Mouse (Mus musculus): ENCODE data around the gene Sorl1. TPM values are rescaled to one million over a fixed set of nuclear protein-coding genes. Genes with fewer than 3 reads are reported as not detected.

Gene Sorl1
- polyA plus RNA-seq, 1 experiment from 2014 or later = 6.0 TPM

DNA sequence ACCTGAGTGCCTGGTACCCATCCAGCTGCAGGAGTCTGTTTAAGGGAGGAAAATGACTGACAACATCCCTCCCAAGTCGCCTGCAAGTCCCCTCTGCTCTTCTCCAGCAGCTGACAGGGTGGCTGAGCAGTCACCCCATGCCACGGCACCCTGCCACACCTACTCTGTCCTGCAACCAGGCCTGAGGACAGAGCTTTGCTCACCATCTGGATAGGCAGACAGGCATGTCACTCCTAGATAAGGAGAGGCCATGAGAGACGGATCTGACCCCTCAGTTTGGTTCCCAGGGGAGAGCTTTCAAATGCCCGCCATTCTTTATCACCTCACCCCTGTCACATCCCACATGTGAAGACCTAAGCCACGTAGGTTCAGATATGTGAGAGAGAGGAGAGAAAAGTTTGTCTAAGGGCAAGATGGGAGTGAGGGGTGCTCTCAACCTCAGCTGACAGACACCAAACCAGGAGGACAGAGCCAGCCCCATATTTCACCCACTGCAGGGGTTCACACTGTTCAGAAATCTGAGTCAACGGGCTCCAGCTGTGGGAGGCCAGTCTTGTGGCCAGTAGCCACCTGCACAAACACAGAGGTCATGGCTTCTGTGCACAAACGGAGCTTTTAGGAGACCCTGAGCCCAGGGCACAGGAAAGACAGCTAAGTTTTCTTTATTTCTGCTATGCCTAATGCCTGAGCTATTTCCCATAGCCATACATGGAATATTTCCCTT, 104.6 kb downstream of the Sorl1 start:
- Histone ChIP-seq H3K4me3 (ENCODE audit: low read length) (no peak overlapping the region), H3K36me3 (ENCODE audit: control insufficient read depth, insufficient read depth, low read length) (no peaks in the 10 kb centered on the region), H3K9ac (ENCODE audit: low read depth, low read length) (no peak overlapping the region), H3K27me3 (replicated peaks; ENCODE audit: control insufficient read depth, insufficient read depth, low read length) (no peaks in the 10 kb centered on the region), H3K9me3 (ENCODE audit: control insufficient read depth, low read length) (no peaks in the 10 kb centered on the region), H3K4me2 (ENCODE audit: low read depth, low read length) (no peak overlapping the region), H3K4me1 (ENCODE audit: control insufficient read depth, insufficient read depth, low read length) (no peaks in the 10 kb centered on the region), H3K27ac (ENCODE audit: low read length) (no peak overlapping the region)
- no peak for ATAC-seq
- WGBS = 58% methylated on average over 7 of the region's 7 CpGs

DNA sequence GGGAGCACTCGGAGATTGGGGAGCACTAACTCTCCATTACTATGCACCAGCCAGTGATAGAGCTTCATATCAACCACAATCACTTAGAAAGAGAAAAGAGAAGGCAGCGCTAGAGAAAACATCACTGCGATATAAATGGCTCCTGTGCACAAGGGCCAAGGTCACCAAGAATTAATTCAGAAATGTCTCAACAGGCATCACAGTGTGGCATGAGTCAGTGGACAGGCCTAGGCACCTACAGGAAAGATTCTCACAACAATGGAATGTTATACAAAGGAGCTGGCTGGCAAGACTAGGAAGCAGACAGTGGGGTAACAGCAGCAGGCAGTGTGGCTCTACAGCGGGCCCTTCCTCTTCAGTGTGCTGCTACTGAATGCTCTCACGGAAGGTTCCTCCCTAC, 115.6 kb downstream of the Sorl1 start:
- ATAC-seq = no peak
- Histone ChIP-seq H3K27ac (ENCODE audit: low read length) (no peak overlapping the region), H3K4me1 (ENCODE audit: control insufficient read depth, insufficient read depth, low read length) (no peaks in the 10 kb centered on the region), H3K9me3 (ENCODE audit: control insufficient read depth, low read length) (no peaks in the 10 kb centered on the region), H3K27me3 (replicated peaks; ENCODE audit: control insufficient read depth, insufficient read depth, low read length) (no peaks in the 10 kb centered on the region), H3K4me3 (ENCODE audit: low read length) (no peak overlapping the region), H3K36me3 (ENCODE audit: control insufficient read depth, insufficient read depth, low read length) (no peaks in the 10 kb centered on the region), H3K4me2 (ENCODE audit: low read depth, low read length) (no peak overlapping the region), H3K9ac (ENCODE audit: low read depth, low read length) (no peak overlapping the region)
- 93% methylated on average over 5 of the region's 5 CpGs for WGBS

DNA sequence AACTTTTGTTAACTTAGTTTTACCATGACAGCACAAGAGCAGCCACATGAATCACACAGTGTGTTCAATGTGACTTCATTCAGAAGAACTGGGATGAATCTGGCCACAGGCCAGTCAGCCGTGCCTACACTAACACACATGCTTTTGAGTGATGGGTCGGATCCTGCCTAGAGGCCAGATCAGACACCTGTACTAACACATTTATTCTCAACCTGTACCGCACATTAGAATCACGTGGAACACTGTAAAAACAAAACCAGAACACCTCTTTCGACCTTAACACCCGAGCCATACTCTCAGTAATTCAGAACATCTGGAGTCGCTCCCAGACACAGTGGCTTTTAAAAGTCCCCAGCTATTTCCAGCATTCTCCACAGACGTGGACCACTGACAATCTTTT, 119.0 kb downstream of the Sorl1 start:
- Histone ChIP-seq H3K36me3 (ENCODE audit: control insufficient read depth, insufficient read depth, low read length) (no peaks in the 10 kb centered on the region), H3K27me3 (replicated peaks; ENCODE audit: control insufficient read depth, insufficient read depth, low read length) (no peaks in the 10 kb centered on the region), H3K9me3 (ENCODE audit: control insufficient read depth, low read length) (no peaks in the 10 kb centered on the region), H3K4me3 (ENCODE audit: low read length) (no peak overlapping the region), H3K4me2 (ENCODE audit: low read depth, low read length) (no peak overlapping the region), H3K27ac (ENCODE audit: low read length) (no peak overlapping the region), H3K4me1 (ENCODE audit: control insufficient read depth, insufficient read depth, low read length) (no peaks in the 10 kb centered on the region), H3K9ac (ENCODE audit: low read depth, low read length) (no peak overlapping the region)
- WGBS = 64% methylated on average over 8 of the region's 8 CpGs
- no peak for ATAC-seq

DNA sequence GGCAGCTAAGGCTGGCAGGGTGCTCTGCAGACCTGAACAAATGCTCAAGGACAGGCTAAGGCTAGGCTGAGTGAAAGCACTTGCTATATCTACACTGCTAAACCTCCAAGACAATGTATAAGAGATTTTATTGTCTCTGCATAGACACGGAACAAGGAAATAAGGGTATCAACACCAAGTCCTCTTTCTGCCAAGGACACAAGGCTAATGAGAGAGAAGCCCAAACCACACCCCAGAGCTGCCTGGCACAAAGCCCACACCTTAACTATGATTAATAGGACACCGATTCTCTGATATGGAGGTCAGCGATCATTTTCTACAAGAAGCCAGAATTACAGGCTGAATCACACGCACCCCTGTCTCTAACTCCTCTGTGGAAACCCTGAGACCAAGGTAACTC, 120.0 kb downstream of the Sorl1 start:
- Histone ChIP-seq H3K9ac (ENCODE audit: low read depth, low read length) (no peak overlapping the region), H3K36me3 (ENCODE audit: control insufficient read depth, insufficient read depth, low read length) (no peaks in the 10 kb centered on the region), H3K9me3 (ENCODE audit: control insufficient read depth, low read length) (no peaks in the 10 kb centered on the region), H3K4me1 (ENCODE audit: control insufficient read depth, insufficient read depth, low read length) (no peaks in the 10 kb centered on the region), H3K4me2 (ENCODE audit: low read depth, low read length) (no peak overlapping the region), H3K27me3 (replicated peaks; ENCODE audit: control insufficient read depth, insufficient read depth, low read length) (no peaks in the 10 kb centered on the region), H3K27ac (ENCODE audit: low read length) (peak overlapping the region; percentile 27; the same call in 1 of the 2 replicates), H3K4me3 (ENCODE audit: low read length) (no peak overlapping the region)
- ATAC-seq = peak; percentile 78
- 69% methylated on average over 4 of the region's 4 CpGs for WGBS

DNA sequence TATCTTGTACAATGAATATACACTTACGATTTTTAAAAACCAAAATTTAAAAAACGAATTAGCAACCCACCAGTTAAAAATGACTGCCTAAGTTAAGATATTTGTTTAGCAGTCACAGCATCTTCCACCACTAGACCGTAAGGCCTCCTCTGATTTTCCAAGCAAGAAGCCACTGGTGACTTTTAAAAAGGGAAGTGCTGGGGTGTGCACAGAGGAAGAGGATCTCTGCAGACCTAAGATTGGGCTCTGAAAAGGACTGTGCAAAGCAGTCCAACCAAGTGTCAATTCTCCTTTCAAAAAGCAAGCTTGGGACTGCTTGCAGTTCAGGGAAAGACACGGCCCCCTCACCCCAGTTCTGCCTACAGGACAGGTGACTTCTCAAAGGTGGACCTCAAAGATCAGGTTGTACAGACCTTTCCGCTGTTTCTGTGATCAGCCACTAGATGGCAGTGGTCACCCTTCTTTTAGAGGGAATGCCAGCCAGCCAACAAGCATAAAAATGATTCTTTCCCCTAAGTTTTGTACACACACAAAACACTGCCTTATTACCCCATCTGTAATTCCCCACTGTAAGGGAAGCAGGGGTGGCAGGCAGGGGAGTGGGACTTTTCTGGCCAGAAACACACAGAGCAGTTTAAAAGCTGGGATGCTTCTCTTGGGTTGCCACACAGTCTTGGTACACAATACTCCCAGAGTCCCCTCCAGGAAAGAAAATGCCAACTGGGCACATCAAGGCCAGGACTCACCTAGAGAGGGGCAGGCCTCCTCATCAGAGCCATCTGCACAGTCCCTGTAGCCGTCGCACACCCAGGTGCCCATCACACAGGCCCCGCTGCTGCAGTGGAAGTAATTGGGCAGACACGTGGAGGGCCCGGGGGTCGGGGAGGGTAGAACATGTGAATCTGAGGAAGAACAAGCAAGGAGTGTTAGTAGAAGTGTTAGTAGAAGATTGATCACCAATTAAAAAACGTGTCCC, 124.3 kb downstream of the Sorl1 start:
- H3K9ac ChIP-seq (ENCODE audit: low read depth, low read length) = no peak overlapping the region
- no peak overlapping the region for H3K4me2 ChIP-seq (ENCODE audit: low read depth, low read length)
- WGBS = 71% methylated on average over 12 of the region's 12 CpGs
- H3K27me3 ChIP-seq (replicated peaks; ENCODE audit: control insufficient read depth, insufficient read depth, low read length) = no peaks in the 10 kb centered on the region
- no peaks in the 10 kb centered on the region for H3K4me1 ChIP-seq (ENCODE audit: control insufficient read depth, insufficient read depth, low read length)
- no peaks in the 10 kb centered on the region for H3K9me3 ChIP-seq (ENCODE audit: control insufficient read depth, low read length)
- ATAC-seq = no peak; the same call in 1 of the 2 replicates
- H3K4me3 ChIP-seq (ENCODE audit: low read length) = no peak overlapping the region
- no peak overlapping the region for H3K27ac ChIP-seq (ENCODE audit: low read length)
- no peaks in the 10 kb centered on the region for H3K36me3 ChIP-seq (ENCODE audit: control insufficient read depth, insufficient read depth, low read length)

DNA sequence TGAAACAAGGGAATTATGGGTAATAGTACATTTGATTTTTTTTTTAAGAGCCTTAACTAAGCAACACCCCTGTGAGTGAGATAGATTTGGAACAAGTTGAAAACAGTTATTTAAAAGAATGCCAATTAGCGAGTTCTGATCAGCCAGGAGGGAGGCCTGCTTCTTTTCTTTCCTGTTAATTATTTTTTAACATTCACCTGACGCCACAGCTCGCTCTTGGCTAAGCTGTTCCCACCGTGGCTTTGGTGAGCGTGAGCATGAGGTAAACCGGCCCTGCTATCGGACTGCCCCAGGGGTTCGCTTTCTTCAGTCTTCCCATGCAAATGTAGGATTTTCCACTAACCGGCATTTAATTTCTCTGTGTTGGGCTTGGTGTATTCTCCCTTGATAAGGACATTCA, 128.8 kb downstream of the Sorl1 start:
- H3K27me3 ChIP-seq (replicated peaks; ENCODE audit: control insufficient read depth, insufficient read depth, low read length) = no peaks in the 10 kb centered on the region
- H3K4me3 ChIP-seq (ENCODE audit: low read length) = no peak overlapping the region
- 88% methylated on average over 9 of the region's 9 CpGs for WGBS
- H3K4me2 ChIP-seq (ENCODE audit: low read depth, low read length) = no peak overlapping the region
- H3K9me3 ChIP-seq (ENCODE audit: control insufficient read depth, low read length) = no peaks in the 10 kb centered on the region
- no peaks in the 10 kb centered on the region for H3K36me3 ChIP-seq (ENCODE audit: control insufficient read depth, insufficient read depth, low read length)
- no peaks in the 10 kb centered on the region for H3K4me1 ChIP-seq (ENCODE audit: control insufficient read depth, insufficient read depth, low read length)
- no peak for ATAC-seq
- no peak overlapping the region for H3K27ac ChIP-seq (ENCODE audit: low read length)
- H3K9ac ChIP-seq (ENCODE audit: low read depth, low read length) = no peak overlapping the region

DNA sequence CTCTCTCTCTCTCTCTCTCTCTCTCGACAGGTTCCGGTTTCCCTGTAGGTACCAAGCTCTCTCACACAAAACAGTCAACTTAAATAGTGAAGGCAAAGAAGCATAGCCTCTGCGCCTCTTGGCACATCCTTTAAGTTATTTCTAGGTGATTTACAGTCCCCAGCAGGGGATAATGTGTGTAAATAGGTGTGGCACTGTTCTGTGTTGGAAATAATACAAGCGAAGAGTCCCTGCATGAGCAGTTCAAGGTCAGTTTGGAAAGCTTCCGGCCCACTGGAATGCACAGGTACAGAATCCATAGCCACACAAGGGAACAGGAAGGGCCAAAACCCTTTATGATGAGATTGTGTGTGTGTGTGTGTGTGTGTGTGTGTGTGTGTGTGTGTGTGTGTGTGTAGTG, 130.3 kb downstream of the Sorl1 start:
- H3K9ac ChIP-seq (ENCODE audit: low read depth, low read length) = no peak overlapping the region
- no peaks in the 10 kb centered on the region for H3K36me3 ChIP-seq (ENCODE audit: control insufficient read depth, insufficient read depth, low read length)
- ATAC-seq = no peak
- no peaks in the 10 kb centered on the region for H3K4me1 ChIP-seq (ENCODE audit: control insufficient read depth, insufficient read depth, low read length)
- H3K4me2 ChIP-seq (ENCODE audit: low read depth, low read length) = no peak overlapping the region
- H3K27me3 ChIP-seq (replicated peaks; ENCODE audit: control insufficient read depth, insufficient read depth, low read length) = no peaks in the 10 kb centered on the region
- no peak overlapping the region for H3K4me3 ChIP-seq (ENCODE audit: low read length)
- H3K9me3 ChIP-seq (ENCODE audit: control insufficient read depth, low read length) = no peaks in the 10 kb centered on the region
- no peak overlapping the region for H3K27ac ChIP-seq (ENCODE audit: low read length)
- WGBS = 76% methylated on average over 5 of the region's 5 CpGs

DNA sequence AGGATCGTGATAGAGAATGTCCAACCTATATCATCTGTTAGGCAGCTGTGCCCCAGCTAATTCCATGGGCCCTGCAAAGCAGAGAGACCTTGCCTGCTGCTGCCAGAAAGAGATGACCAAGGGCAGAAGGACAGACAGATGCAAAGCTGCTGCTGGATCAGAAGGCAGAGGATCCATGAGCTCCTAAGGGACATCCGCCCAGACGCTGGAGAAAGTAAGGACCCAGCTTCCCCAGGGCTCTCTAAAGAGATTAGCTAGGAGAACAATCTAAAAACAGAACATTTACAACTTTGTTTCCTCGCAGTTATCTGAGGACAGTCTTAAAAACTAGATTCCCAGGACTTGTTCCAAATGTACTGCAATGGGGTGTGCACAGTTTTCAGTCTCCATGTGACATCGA, 131.3 kb downstream of the Sorl1 start:
- Histone ChIP-seq H3K27ac (ENCODE audit: low read length) (no peak overlapping the region), H3K9me3 (ENCODE audit: control insufficient read depth, low read length) (no peaks in the 10 kb centered on the region), H3K9ac (ENCODE audit: low read depth, low read length) (no peak overlapping the region), H3K27me3 (replicated peaks; ENCODE audit: control insufficient read depth, insufficient read depth, low read length) (no peaks in the 10 kb centered on the region), H3K4me3 (ENCODE audit: low read length) (no peak overlapping the region), H3K36me3 (ENCODE audit: control insufficient read depth, insufficient read depth, low read length) (no peaks in the 10 kb centered on the region), H3K4me2 (ENCODE audit: low read depth, low read length) (no peak overlapping the region), H3K4me1 (ENCODE audit: control insufficient read depth, insufficient read depth, low read length) (no peaks in the 10 kb centered on the region)
- no peak for ATAC-seq
- 89% methylated on average over 5 of the region's 5 CpGs for WGBS

DNA sequence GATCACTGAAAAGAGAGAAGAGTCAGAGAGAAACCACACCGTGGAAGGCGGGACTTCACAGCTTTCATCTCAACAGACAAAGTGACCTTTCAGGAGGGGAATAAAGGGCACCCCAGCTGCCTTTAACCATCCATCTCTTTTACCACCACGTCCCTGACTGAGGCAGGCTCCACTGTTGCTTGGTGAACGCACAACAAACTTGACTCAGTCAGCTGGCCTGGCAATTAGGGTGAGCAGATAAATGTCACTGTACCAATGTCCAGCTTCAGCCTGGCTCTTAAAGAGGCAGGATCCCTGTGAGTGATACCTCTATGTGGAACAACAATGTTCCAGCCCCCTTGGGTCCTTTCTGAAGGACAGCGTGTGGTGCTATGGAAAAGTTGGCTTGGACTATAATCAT, 138.5 kb downstream of the Sorl1 start:
- Histone ChIP-seq H3K9ac (ENCODE audit: low read depth, low read length) (no peak overlapping the region), H3K27me3 (replicated peaks; ENCODE audit: control insufficient read depth, insufficient read depth, low read length) (no peaks in the 10 kb centered on the region), H3K27ac (ENCODE audit: low read length) (no peak overlapping the region), H3K4me3 (ENCODE audit: low read length) (no peak overlapping the region), H3K4me2 (ENCODE audit: low read depth, low read length) (no peak overlapping the region), H3K36me3 (ENCODE audit: control insufficient read depth, insufficient read depth, low read length) (no peaks in the 10 kb centered on the region), H3K9me3 (ENCODE audit: control insufficient read depth, low read length) (no peaks in the 10 kb centered on the region), H3K4me1 (ENCODE audit: control insufficient read depth, insufficient read depth, low read length) (peaks cover 9% of the 10 kb centered on the region)
- 75% methylated on average over 5 of the region's 5 CpGs for WGBS
- ATAC-seq = no peak

All from intestine, embryonic 16.5 days (tissue).